Mouse (Mus musculus) MN1 (cell line): ENCODE measurements around the gene Man1a.

Experiments used
- DNase-seq: peaks from one replicate; pipeline ENCODE4 v3.0.0-alpha.2; 2016; ENCODE audit warnings: low spot score

Man1a gene

GRCm38 (mm10) chr10:54076420-54076819 lies at the start of gene Man1a:
TSS of gene Man1a (minus strand) at chr10:54076609.
- DNase-seq = no peak

DNA sequence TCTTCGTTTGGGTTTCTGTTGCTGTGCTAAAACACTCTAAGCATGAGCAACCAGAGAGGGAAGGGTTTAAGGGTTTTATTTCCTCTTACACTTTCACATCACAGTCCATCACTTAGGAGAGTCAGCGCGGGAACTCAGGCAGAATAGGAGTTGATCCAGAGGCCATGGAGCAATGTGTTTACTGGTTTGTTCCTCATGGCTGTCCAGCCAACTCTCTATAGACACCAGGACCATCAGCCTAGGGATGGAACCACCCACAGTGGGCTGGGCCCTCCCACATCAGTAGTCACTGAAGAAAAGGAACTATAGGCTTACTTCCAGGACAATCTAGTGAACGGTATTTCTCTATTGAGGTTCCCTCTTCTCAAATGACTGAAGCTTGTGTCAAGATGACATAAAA lies 45.4 kb upstream of the Man1a start:
- DNase-seq = no peak

DNA sequence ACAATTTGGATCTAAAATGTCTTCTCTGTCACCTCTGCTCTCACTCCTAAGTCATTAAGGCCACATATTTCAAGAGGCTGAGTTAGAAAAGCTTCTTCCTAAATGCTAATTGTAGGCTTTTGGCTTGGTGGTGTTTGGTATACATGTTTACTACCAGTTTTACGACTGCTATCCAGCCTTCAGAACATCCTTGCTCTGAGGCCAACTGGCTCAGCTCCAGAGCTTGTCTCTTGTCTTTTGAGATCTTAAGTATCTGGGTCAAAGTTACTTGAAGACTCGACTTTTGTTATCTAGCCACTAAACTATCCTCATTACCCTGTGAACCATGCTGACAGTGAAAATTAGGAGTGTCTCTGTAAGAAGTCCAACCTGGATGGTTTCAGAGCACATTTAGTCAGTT lies 44.0 kb upstream of the Man1a start:
- no peak for DNase-seq

GRCm38 (mm10) chr10:54119303-54119702 lies 42.9 kb upstream of the Man1a start:
- no peak for DNase-seq

GRCm38 (mm10) chr10:54118223-54118912 lies 42.0 kb upstream of the Man1a start:
- no peak for DNase-seq

DNA sequence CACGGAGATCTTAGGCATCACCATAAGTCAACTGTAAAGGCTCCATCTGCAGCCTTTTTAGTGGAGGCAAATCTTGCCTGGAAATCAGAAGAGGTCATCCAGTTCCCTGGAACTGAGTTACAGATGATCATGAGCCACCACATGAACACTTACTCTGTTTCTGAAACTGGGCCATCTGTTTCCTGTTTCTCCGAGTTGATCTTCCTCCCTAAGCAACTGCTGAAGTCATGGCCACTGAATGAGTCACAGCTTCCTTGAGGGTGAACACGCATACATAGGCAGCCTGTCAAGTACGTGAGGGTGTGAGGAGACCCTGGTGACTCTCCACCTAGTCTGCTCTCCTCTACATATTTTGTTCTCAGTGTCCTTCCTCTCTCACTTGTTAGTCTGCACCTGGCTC lies 41.4 kb upstream of the Man1a start:
- DNase-seq = no peak

DNA sequence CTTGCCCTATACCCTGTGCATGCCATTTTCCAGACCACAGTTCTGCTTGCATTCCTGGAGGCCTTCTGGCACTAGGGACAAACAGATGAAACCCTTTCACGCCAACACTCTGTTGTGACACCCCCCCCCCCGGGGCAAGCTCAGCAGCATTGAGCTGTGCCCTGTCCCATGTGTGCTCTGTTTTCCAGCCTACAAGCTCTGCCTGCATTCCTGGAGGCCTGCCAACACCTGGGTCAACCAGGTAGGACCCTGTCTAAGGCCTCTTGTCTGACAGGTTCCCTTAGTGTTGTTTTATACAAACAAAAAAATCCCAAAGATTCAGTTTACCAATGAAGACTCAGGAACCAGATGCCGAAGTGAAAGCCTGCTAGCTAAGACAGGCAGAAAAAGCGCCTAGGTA lies 27.3 kb upstream of the Man1a start:
- no peak for DNase-seq

DNA sequence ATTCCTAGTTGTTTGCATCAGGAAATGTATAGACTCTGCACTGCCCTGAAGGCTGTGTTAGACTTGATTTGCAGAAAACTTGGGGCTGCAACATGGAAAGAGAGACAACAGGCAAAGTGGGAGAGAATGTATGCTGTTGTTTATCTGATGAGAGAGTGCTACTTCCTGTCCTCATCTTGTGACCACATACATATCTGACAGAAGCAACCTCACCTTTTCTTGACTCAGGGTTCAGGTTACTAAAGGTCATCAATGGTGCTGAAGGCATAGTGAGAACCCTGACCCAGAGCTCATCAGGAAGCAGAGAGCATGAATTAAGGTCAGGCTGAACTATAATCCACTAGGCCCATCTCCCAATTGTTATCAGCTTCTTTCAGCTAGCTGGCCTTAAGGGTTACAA lies 15.7 kb upstream of the Man1a start:
- no peak for DNase-seq

- no peak for DNase-seq
These were observed 13.5 kb upstream of the Man1a start for GRCm38 (mm10) chr10:54089923-54090322.

DNA sequence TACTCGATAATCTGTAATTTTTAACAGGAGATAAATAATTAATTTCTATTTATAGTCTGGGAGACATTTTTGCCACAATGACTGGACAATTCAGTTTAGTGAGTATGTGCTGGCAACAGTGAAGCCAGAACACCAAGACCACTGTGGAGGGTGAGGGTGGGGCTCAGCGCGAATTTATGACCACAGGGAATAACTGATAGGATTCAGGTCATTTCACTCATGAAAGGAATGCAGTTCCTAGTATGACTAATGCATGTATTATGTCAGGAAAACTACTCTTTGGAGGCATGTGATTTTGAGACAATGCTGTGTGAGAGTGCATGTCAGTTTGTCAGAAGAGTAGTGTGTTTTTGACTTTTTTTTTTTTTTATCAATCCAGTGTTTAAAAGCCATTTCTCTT lies 10.9 kb upstream of the Man1a start:
- DNase-seq = no peak

GRCm38 (mm10) chr10:54085073-54085472 lies 8.7 kb upstream of the Man1a start:
- DNase-seq = no peak

GRCm38 (mm10) chr10:54077005-54077404 lies 596 bp upstream of the Man1a start:
- DNase-seq = no peak

DNA sequence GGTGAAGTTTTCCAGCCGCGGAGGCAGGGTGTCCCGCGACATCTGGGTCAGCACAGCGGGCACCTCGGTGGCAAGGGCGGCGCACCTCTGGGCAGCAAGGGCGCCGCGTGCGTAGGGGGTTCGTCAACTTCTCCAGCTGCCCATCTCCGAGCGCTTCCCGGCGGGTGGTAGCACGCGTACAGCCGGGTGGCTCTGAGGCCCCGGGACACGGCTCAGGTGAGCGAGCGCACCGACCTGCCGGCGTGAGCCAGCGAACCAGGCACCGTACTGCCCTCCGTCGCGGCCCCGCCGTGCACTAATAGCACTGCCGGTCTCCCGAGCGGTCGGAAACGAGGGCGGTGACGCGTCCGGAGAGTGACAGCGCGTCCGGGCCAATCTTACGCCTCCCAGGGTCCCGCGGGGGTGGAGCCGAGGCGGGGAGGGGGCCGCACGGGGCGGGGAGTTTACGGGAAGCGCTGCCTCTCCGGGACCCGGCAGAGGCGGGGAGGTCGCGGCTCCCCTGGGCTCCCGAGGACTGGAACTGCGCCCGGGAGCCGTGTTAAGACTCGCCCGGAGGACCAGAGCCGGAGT lies 883 bp downstream of the Man1a start:
- no peak for DNase-seq

DNA sequence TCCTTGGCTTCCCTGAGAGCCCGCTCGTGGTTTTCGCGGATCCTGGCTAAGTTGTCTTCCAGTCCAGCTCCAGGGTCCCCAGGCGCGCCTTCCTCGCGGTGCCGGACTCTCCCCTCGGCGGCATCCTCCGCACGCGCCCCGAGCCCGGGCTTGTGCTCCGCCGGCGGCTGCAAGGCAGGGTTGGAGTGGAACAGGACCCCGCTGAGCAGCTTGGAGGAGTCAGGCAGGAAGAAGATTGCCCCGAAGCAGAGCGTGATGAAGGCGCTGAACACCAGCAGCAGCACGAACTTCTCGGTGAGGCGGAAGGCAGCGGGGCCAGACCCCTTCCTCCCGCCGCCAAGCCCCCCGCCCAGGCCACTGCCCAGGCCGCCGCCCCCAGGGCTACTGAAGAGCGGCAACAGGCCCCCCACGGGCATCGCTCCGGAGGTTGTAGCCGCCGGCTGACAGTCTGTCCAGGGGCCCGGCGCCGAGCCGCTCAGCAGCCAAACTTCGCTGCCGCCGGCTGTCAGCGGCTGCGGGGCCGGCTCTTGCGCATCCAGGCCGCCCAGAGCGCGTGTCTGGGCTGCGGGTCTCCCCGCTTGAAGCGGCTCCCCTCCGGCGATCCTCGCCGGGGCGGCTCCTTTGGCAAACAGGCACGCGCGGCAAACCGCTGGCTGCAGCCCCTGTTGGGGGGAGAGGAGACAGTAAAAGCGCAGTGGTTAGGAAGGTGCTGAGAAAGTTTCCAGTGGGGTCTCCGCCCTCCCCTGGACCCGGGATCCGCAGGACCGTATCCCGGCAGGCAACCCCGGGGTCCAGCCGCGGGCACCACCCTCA lies 1.6 kb downstream of the Man1a start:
- DNase-seq = no peak

DNA sequence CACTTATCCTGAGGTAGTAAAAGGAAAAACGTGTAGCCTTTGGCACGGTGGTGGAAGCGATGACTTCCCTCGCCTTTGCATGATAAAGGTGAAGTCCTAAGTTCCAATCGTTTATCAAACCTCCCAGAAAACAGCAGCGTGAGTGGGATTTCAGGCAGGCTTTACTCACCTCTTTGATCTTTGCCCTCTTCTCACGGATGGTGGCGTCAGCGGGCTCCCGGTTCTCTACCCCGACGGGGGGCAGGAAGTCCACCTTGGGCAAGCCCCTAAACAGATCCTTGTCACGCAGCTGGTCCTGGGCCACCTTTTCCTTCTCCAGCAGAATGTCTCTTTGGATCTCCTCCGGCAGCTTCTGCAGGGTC lies 2.2 kb downstream of the Man1a start:
- DNase-seq = no peak

- DNase-seq = no peak
These were observed 2.7 kb downstream of the Man1a start for GRCm38 (mm10) chr10:54073641-54074203.

DNA sequence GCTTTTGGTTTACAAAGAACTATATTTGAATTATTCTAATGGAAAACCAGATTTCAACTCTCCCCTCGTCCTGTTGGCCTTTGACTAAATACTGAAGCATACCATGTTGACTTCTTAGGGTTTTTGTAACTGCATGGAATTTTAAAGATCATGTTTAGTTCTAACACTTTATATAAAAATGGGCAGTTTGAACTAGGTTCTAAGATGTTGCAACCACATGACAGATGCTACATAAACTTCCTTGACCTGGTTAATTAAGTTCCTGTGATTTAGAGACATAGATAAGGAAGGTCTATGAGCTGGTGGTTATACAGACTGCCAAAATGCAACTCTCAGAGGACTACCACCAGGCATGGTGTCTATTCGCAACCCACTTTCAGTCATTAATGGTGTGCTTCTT lies 4.1 kb downstream of the Man1a start:
- DNase-seq = no peak

- no peak for DNase-seq
These were observed 5.9 kb downstream of the Man1a start for GRCm38 (mm10) chr10:54070496-54070895.

GRCm38 (mm10) chr10:54069412-54069811 lies 7.0 kb downstream of the Man1a start:
- no peak for DNase-seq

DNA sequence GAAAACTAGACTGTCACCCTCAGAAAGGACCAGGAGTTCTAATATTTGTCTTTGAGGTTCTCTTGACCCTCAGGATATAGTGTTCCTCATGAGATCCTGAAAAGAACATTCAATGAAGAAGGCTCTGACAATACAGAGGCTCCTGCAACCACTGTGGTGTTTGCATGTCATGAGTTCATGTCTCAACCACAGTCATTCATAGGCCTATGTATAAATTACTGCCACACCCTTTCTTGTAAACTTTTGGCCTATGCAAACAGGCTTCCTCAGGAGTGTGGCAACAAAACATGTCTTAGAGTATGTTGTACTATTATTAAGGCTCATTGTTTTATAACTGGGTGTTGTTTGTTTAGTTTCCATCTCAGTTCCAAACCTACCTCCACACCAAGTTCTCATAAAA lies 9.7 kb downstream of the Man1a start:
- DNase-seq = no peak

DNA sequence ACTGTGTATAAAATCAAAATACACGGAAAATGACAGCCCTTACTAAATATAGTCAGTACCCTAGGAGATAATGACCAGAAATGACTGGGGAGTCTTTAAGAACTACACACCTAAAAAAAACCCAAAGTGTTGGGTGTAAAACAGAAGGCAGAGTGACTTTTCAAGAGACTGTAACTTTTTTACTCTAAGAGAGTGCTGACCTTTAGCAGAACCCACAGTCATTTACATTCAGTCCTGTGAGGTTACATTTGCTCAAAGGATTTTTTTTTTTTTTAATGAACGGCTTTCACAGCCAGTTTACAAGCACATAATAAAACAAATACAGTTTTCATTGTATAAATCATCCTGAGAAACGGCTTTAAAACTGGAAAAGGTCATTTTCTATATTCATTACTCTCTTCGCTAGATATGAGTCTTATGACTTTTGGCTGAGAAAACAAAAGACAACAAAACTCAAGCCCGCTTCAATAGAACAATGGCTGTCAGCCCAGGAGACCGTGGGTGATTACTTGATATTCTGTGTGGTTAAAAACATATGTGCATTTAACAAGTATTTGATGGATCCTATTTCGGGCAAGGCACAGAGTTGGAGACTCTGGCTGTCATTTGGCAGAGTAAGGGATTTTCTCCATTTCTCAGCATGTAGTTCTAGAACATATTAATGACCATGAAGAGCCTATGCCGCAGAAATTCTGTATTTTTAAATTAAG lies 12.7 kb downstream of the Man1a start:
- no peak for DNase-seq

- no peak for DNase-seq
These were observed 13.6 kb downstream of the Man1a start for GRCm38 (mm10) chr10:54062835-54063234.
